Mouse (Mus musculus): ENCODE results near the gene Nanos3. TPM values are rescaled to one million over a fixed set of nuclear protein-coding genes. Genes with fewer than 3 reads are reported as not detected.
A peak's percentile ranks its signal among the peaks of the same experiment; 100 is the strongest.

Gene Nanos3
- polyA plus RNA-seq, 1 experiment from 2014 or later: 4.3 TPM

DNA sequence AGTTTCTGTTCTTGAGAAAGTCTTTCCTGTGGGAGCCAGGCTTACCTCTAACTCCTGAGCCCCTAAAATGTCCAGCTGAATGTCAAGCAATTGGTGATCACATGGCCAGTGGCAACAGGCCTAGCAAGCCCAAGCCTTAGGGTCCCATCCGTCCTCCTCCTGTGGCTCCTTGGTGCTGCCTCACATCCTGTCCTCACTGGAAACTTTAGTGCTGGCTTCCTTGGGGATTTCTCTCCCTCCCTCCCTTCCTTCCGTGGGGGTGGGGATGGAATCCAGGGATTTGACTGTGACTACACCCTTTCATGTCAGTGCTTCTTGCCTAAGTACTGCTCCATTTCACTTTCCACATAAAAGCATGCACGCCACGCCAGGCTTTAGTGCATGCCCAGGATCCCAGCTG lies 4.6 kb upstream of the Nanos3 start:
- 41% methylated on average over 4 of the region's 4 CpGs for WGBS
- no peaks in the 10 kb centered on the region for H3K36me3 ChIP-seq (ENCODE audit: control insufficient read depth, insufficient read depth, low read length)
- no peaks in the 10 kb centered on the region; the same call in 1 of the 2 replicates for H3K27me3 ChIP-seq (ENCODE audit: control insufficient read depth, insufficient read depth, low read length)
- H3K4me1 ChIP-seq (ENCODE audit: control insufficient read depth, insufficient read depth, low read length): peaks cover 9% of the 10 kb centered on the region; the same call in 1 of the 2 replicates
- no peak overlapping the region for H3K4me3 ChIP-seq (ENCODE audit: low read length)
- no peak overlapping the region for H3K4me2 ChIP-seq (replicated peaks; ENCODE audit: low read depth, low read length)
- H3K9me3 ChIP-seq (ENCODE audit: control insufficient read depth, low read length): no peaks in the 10 kb centered on the region
- H3K27ac ChIP-seq (ENCODE audit: low read depth, low read length): no peak overlapping the region
- H3K9ac ChIP-seq (ENCODE audit: low read depth, low read length): no peak overlapping the region
- no peak for ATAC-seq (ENCODE audit: low FRiP score, low TSS enrichment)

DNA sequence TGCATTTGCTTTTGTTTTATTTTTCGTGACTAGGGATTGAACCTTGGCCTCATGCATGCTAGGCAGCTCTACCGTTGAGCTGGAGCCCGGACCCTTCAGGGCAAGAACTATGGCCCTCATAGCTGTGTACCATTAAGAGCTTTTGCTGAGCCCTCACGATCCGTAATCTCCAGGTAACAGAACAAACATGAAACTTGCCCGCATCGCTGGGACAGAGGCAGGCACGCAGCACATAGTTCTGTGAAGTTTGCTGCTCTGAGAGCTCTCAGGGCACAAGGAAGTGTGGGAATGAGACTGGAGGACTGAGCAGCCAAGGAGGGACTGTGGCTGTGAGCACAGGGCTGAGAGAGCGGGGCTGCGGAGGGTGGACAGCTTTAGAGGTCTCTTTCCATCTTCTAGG lies 3.7 kb upstream of the Nanos3 start:
- Histone ChIP-seq H3K27me3 (ENCODE audit: control insufficient read depth, insufficient read depth, low read length) (no peaks in the 10 kb centered on the region; the same call in 1 of the 2 replicates), H3K9ac (ENCODE audit: low read depth, low read length) (no peak overlapping the region), H3K27ac (ENCODE audit: low read depth, low read length) (no peak overlapping the region), H3K4me2 (replicated peaks; ENCODE audit: low read depth, low read length) (no peak overlapping the region), H3K4me3 (ENCODE audit: low read length) (no peak overlapping the region), H3K4me1 (ENCODE audit: control insufficient read depth, insufficient read depth, low read length) (peaks cover 14% of the 10 kb centered on the region; the same call in 1 of the 2 replicates), H3K9me3 (ENCODE audit: control insufficient read depth, low read length) (no peaks in the 10 kb centered on the region), H3K36me3 (ENCODE audit: control insufficient read depth, insufficient read depth, low read length) (no peaks in the 10 kb centered on the region)
- WGBS: 82% methylated on average over 10 of the region's 10 CpGs
- ATAC-seq (ENCODE audit: low FRiP score, low TSS enrichment): no peak

DNA sequence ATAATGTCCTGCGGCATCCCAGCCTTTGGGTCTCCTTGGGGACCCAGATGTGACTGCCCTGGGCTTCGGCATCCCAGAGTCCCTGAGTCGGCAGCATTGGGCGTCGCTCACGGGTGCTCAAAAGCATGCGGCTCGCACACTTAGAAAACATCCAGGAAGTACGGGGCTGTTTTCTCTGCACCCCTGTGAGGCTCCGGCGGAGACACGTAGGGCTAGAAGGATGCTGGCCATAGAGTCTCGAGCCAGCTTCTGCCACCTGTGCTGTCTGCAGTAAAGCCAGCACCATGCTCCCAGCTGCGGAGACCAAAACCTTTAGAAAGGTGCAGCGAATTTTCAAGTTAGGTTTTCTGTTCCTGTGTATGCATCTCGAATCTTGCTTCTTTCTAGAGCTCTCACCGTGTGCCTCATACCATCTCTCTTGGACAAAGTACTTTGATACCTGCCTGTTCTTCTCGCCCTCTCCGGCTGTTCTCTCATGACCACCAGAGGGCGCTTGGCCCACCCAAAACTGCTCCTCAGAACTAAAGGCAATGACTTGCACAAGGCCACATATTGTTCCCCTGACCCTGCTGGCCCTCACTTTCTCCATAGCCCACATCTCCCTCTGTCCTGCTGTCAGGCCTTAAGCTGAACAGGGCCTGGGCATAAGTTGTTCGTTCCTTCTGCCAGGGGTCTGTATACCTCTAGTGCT lies 2.2 kb upstream of the Nanos3 start:
- Histone ChIP-seq H3K4me2 (replicated peaks; ENCODE audit: low read depth, low read length) (peak overlapping the region; percentile 52), H3K4me1 (ENCODE audit: control insufficient read depth, insufficient read depth, low read length) (peaks cover 19% of the 10 kb centered on the region; the same call in 1 of the 2 replicates), H3K9ac (ENCODE audit: low read depth, low read length) (peak overlapping the region; percentile 19), H3K27me3 (ENCODE audit: control insufficient read depth, insufficient read depth, low read length) (no peaks in the 10 kb centered on the region; the same call in 1 of the 2 replicates), H3K36me3 (ENCODE audit: control insufficient read depth, insufficient read depth, low read length) (no peaks in the 10 kb centered on the region), H3K4me3 (ENCODE audit: low read length) (peak overlapping the region; percentile 32), H3K27ac (ENCODE audit: low read depth, low read length) (no peak overlapping the region), H3K9me3 (ENCODE audit: control insufficient read depth, low read length) (no peaks in the 10 kb centered on the region)
- ATAC-seq (ENCODE audit: low FRiP score, low TSS enrichment): no peak
- 3% methylated on average over 21 of the region's 21 CpGs for WGBS

DNA sequence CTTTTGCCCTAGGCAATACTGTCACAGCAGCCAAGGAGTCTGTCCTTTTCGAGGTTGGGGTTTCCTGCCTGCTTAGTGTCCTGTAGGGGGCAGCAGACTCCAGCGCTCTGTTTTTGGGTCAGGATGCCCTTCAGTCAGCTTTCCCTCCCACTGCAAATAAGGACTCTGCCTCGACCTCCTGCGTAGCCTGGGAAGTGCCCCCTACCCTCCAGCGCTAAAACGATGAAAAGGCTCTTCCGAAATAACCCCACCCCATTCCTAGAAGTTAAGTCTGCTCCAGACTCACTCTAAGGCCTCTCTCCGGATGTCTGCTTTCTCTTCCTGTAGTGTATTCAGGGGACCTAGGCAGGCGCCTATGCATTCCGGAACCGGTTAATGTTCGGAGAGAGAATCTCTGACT lies 1.5 kb upstream of the Nanos3 start:
- Histone ChIP-seq H3K4me3 (ENCODE audit: low read length) (peak overlapping the region; percentile 32), H3K27ac (ENCODE audit: low read depth, low read length) (no peak overlapping the region), H3K4me1 (ENCODE audit: control insufficient read depth, insufficient read depth, low read length) (peaks cover 17% of the 10 kb centered on the region), H3K9ac (ENCODE audit: low read depth, low read length) (peak overlapping the region; percentile 19; the same call in 1 of the 2 replicates), H3K36me3 (ENCODE audit: control insufficient read depth, insufficient read depth, low read length) (no peaks in the 10 kb centered on the region), H3K27me3 (ENCODE audit: control insufficient read depth, insufficient read depth, low read length) (no peaks in the 10 kb centered on the region; the same call in 1 of the 2 replicates), H3K9me3 (ENCODE audit: control insufficient read depth, low read length) (no peaks in the 10 kb centered on the region), H3K4me2 (replicated peaks; ENCODE audit: low read depth, low read length) (peak overlapping the region; percentile 52)
- WGBS: 2% methylated on average over 12 of the region's 12 CpGs
- peak; percentile 23; the same call in 1 of the 2 replicates for ATAC-seq (ENCODE audit: low FRiP score, low TSS enrichment)

DNA sequence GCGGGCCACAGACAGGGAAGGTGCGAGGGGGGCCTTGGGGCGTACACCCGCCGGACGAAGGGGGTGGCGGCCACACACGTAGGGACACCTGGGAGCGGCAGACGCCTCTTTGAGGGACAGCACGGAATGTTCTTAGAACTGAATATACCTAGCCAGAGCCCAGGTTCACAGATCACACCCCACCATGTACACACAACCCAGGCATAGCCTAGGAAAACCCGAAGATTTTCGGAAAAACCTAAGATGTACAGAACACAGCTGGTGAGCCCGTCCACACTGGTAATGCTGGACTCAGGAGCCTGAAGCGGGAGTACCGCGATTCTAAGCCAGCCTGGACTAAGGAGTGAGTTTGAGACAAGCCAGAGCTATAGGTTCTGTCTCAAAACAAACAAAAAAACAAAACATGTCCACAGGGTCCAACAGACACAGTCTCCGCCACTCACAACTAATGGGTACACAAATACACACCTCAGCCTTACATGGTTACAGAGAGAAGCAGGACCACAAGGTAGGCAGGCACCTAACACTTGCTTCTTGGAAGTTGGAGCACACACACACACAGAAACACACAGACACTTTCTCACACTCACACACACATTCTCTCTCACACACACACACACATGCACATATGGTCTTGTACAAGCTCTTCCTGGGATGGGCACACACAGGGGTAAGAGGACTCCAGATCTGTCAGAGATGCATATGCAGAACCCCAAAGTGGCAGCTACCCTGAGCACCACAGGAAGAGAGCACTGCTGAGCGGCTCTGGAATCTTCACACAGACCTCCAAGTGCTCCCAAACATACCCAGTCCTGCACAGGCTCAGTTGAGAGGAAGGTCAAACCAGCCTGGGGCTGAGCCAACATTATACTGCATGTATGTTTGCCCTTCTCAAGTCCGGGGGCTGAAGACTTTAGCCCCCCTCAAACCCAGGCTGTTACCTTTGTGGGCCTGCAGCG lies 653 bp downstream of the Nanos3 start:
- 18% methylated on average over 21 of the region's 21 CpGs for WGBS
- H3K4me2 ChIP-seq (replicated peaks; ENCODE audit: low read depth, low read length): peak overlapping the region; percentile 84
- no peaks in the 10 kb centered on the region for H3K9me3 ChIP-seq (ENCODE audit: control insufficient read depth, low read length)
- H3K27ac ChIP-seq (ENCODE audit: low read depth, low read length): peak overlapping the region; percentile 94
- no peaks in the 10 kb centered on the region for H3K36me3 ChIP-seq (ENCODE audit: control insufficient read depth, insufficient read depth, low read length)
- H3K9ac ChIP-seq (ENCODE audit: low read depth, low read length): peak overlapping the region; percentile 99
- H3K4me1 ChIP-seq (ENCODE audit: control insufficient read depth, insufficient read depth, low read length): peaks cover 39% of the 10 kb centered on the region
- no peaks in the 10 kb centered on the region; the same call in 1 of the 2 replicates for H3K27me3 ChIP-seq (ENCODE audit: control insufficient read depth, insufficient read depth, low read length)
- H3K4me3 ChIP-seq (ENCODE audit: low read length): peak overlapping the region; percentile 75
- no peak for ATAC-seq (ENCODE audit: low FRiP score, low TSS enrichment)

DNA sequence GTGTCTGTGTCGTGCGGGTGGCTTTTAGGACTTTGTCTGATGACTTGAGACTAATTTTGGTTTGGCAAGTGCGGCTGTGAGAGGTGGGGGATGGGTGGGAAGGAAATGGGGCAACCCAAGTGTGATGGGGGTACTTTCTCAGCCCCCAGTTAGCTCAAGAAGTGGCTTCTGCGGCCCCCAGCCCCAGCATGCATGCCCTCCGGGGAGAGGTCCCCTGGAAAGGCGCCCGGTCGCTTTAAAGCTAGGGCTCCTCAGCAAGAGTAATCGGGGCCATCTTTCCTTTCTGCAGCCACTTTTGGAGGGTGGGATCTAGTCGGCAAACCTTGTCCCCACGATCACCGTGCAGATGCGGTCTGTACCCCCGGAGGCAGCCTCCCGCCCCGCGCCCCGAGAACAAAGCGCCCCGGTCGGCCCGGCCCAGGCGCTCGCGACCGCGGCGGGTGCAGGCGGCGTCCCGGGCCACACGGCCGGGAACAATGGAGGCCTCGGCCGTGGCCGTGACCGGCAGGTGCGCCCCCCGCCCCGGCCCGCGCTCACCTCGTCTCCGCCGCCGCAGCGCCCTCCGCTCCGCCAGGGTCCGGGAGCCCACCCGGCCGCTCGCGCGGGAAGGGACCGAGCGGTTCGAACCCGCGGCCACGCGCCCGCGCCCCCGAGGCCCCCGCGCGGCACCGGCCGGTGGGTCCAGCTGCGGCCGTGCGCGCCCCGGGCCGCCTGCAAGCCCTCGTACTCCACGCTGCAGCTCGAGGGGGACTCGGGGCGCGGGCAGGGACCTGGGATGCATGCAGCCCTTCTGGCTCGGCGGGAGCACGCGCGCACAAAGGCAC lies 1.5 kb downstream of the Nanos3 start:
- H3K4me1 ChIP-seq (ENCODE audit: control insufficient read depth, insufficient read depth, low read length): peaks cover 39% of the 10 kb centered on the region
- no peaks in the 10 kb centered on the region for H3K9me3 ChIP-seq (ENCODE audit: control insufficient read depth, low read length)
- peak overlapping the region; percentile 94 for H3K27ac ChIP-seq (ENCODE audit: low read depth, low read length)
- H3K9ac ChIP-seq (ENCODE audit: low read depth, low read length): peak overlapping the region; percentile 99
- peak overlapping the region; percentile 75 for H3K4me3 ChIP-seq (ENCODE audit: low read length)
- ATAC-seq (ENCODE audit: low FRiP score, low TSS enrichment): peak; percentile 25
- H3K36me3 ChIP-seq (ENCODE audit: control insufficient read depth, insufficient read depth, low read length): no peaks in the 10 kb centered on the region
- H3K27me3 ChIP-seq (ENCODE audit: control insufficient read depth, insufficient read depth, low read length): no peaks in the 10 kb centered on the region
- peak overlapping the region; percentile 84 for H3K4me2 ChIP-seq (replicated peaks; ENCODE audit: low read depth, low read length)
- WGBS: under 1% methylated on average over 60 of the region's 87 CpGs

DNA sequence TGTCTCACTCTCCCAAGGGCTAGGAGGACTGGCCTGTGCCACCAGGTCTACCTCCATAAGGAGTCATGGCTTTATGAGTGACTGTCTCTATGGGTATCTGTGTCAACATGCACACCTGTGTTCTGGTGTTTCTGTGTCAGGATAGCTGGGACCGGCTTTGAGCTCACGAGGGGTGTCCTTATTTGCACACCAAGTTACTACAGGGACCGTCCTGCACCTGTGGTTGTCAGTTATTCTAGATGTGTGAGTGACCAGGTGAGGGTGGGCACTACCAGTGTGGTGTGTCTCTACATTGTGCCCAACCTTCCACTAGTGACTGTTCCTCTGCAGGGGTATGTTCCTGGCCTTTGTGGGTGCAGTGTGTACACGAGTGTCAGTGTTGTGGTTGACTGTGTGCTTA lies 2.2 kb downstream of the Nanos3 start:
- no peaks in the 10 kb centered on the region for H3K9me3 ChIP-seq (ENCODE audit: control insufficient read depth, low read length)
- H3K9ac ChIP-seq (ENCODE audit: low read depth, low read length): peak overlapping the region; percentile 99
- H3K4me3 ChIP-seq (ENCODE audit: low read length): peak overlapping the region; percentile 75
- no peak for ATAC-seq (ENCODE audit: low FRiP score, low TSS enrichment)
- no peaks in the 10 kb centered on the region for H3K27me3 ChIP-seq (ENCODE audit: control insufficient read depth, insufficient read depth, low read length)
- no peaks in the 10 kb centered on the region for H3K36me3 ChIP-seq (ENCODE audit: control insufficient read depth, insufficient read depth, low read length)
- H3K4me2 ChIP-seq (replicated peaks; ENCODE audit: low read depth, low read length): peak overlapping the region; percentile 84
- H3K4me1 ChIP-seq (ENCODE audit: control insufficient read depth, insufficient read depth, low read length): peaks cover 39% of the 10 kb centered on the region
- H3K27ac ChIP-seq (ENCODE audit: low read depth, low read length): peak overlapping the region; percentile 94
- WGBS: 42% methylated on average over 4 of the region's 4 CpGs

DNA sequence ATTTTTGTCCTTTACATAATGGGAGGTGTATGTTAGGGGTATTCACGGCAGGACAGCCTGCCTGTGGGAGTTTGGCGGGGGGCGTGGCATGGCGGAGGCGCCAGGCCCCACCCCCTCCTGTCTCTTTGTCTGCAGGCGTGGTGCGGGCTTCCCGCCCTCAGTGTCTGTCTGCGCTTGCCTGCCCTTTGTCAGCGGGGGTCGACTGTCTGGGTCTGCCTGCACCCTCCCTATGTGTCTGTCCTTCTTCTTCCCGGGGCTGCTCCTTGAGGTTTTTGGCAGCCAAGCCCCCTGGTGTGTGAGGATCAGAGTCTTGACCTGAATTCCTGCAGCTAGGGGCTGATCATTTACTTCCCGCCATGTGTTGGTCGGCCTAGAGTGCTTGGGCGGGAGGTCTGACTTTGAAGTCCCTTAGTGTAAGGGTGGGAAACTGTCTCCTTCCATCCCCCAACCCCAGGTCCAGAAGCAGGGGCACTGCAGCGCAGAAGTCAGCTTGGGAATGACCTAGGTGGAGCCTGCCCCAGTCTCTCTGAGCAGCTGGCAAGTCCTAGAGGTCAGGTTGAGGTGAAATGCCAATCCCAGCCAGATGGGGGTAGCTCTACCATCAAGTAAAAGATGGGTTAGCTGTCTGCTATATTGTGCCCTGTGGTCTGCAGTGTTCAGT lies 4.4 kb downstream of the Nanos3 start:
- peak overlapping the region; percentile 42; the same call in 1 of the 2 replicates for H3K9ac ChIP-seq (ENCODE audit: low read depth, low read length)

More for the DNA sequence above, 4.4 kb downstream of the Nanos3 start:
- 1% methylated on average over 16 of the region's 16 CpGs for WGBS
- Histone ChIP-seq H3K27ac (ENCODE audit: low read depth, low read length) (peak overlapping the region; percentile 91), H3K4me3 (ENCODE audit: low read length) (peak overlapping the region; percentile 19; the same call in 1 of the 2 replicates), H3K9me3 (ENCODE audit: control insufficient read depth, low read length) (no peaks in the 10 kb centered on the region), H3K4me1 (ENCODE audit: control insufficient read depth, insufficient read depth, low read length) (peaks cover 48% of the 10 kb centered on the region), H3K36me3 (ENCODE audit: control insufficient read depth, insufficient read depth, low read length) (no peaks in the 10 kb centered on the region; the same call in 1 of the 2 replicates), H3K4me2 (replicated peaks; ENCODE audit: low read depth, low read length) (peak overlapping the region; percentile 39), H3K27me3 (ENCODE audit: control insufficient read depth, insufficient read depth, low read length) (no peaks in the 10 kb centered on the region)
- peak; percentile 55 for ATAC-seq (ENCODE audit: low FRiP score, low TSS enrichment)

Data from kidney, embryonic 14.5 days (tissue).